Mouse (Mus musculus) stomach, embryonic 14.5 days (tissue): ENCODE data around the gene Ccdc60. TPM values are rescaled to one million over a fixed set of nuclear protein-coding genes. Genes with fewer than 3 reads are reported as not detected.
"Not testable (repeated sequence)": the region's sequence is repeated elsewhere in the genome, so short reads cannot be mapped to it uniquely, and the experiment has no call there.

Experiments used
- ATAC-seq: fragments of 200-750 bp; cut with Nextera tagmentation; 2 replicates; pipeline ENCODE4 v1.8.0; 2017; ENCODE audit warnings: low read depth, moderate TSS enrichment; ENCODE audit not compliant: insufficient number of reproducible peaks, insufficient read depth, low FRiP score
- H3K27ac ChIP-seq: fragments of 300-500 bp; sonication (generic); 2 replicates; pipeline ENCODE4 v1.5.1; 2014; ENCODE audit warnings: mild to moderate bottlenecking, low read length, moderate library complexity, mixed read lengths
- H3K27me3 ChIP-seq: fragments of 300-500 bp; sonication (generic); 2 replicates; pipeline ENCODE4 v1.6.1; 2014; ENCODE audit warnings: low read length, control low read depth, mixed read lengths; ENCODE audit not compliant: control insufficient read depth, insufficient read depth
- H3K36me3 ChIP-seq: fragments of 300-500 bp; sonication (generic); 2 replicates; pipeline ENCODE4 v1.6.1; 2014; ENCODE audit warnings: mild to moderate bottlenecking, control low read depth, low read length, moderate library complexity, mixed read lengths; ENCODE audit not compliant: control insufficient read depth, insufficient read depth
- H3K4me1 ChIP-seq: fragments of 300-500 bp; sonication (generic); 2 replicates; pipeline ENCODE4 v1.6.1; 2014; ENCODE audit warnings: low read length, control low read depth, mixed read lengths; ENCODE audit not compliant: control insufficient read depth, insufficient read depth
- H3K4me2 ChIP-seq: fragments of 300-500 bp; sonication (generic); replicated peaks from 2 replicates; pipeline ENCODE4 v1.6.1; 2014; ENCODE audit warnings: low read depth, low read length, control low read depth
- H3K4me3 ChIP-seq: fragments of 300-500 bp; sonication (generic); 2 replicates; pipeline ENCODE4 v1.5.1; 2014; ENCODE audit warnings: low read depth, low read length, control low read depth
- H3K9ac ChIP-seq: fragments of 300-500 bp; sonication (generic); replicated peaks from 2 replicates; pipeline ENCODE4 v1.6.1; 2014; ENCODE audit warnings: low read depth, mild to moderate bottlenecking, control low read depth, low read length, moderate library complexity, mixed read lengths
- H3K9me3 ChIP-seq: fragments of 300-500 bp; sonication (generic); 2 replicates; pipeline ENCODE4 v1.6.1; 2016; ENCODE audit warnings: low read depth, low read length, control low read depth; ENCODE audit not compliant: control insufficient read depth
- WGBS: fragments of 180-500 bp; shearing (Covaris S2); extraction: QIAGEN DNeasy Blood & Tissue Kit; methylation state at CpG from one replicate; pipeline ENCODE4 v1.1.7; 2014; 5-methylcytosine and 5-hydroxymethylcytosine counted together
- polyA plus RNA-seq: library from polyadenylated mRNA; unstranded; fragments of >200 nt; fragmentation: Nextera tagmentation; extraction: Ambion mirVana; gene quantifications from 2 replicates; pipeline ENCODE4 v1.2.1, GENCODE M21; 2014

Ccdc60 gene
- polyA plus RNA-seq, 1 experiment from 2014 or later, result 2.2 TPM

DNA sequence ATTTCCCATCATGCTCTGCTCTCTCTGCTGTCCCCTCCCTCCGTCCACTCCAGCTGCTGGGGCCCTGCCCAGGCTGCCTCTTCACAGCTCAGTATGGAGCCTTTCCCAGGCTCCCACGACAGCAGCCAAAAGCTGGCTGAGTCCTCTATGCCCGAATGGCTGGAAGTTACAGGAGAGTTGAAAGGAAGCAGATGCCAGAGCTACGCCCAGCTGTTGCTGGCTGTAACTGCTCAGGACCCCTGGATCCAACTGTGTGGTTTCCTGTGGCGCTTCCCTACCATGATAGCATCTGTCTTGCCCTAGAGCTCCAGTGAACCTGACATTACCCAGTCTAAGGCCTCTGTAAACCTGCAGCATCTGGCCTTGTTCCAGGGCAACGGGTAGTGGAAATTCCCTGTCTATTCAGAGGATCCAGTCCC is 20.6 kb upstream of the Ccdc60 start:
- Histone ChIP-seq H3K4me1 (peaks cover 7% of the 10 kb centered on the region; the same call in 1 of the 2 replicates), H3K27me3 (no peaks in the 10 kb centered on the region), H3K36me3 (no peaks in the 10 kb centered on the region), H3K4me2 (0 out of 2 replicates have a peak overlapping the region, but pooled peaks have one; percentile 13), H3K4me3 (no peak overlapping the region), H3K27ac (peak overlapping the region; percentile 80), H3K9ac (no peak overlapping the region), H3K9me3 (no peaks in the 10 kb centered on the region)
- 19% methylated on average over 6 of the region's 6 CpGs for WGBS
- ATAC-seq, result peak; percentile 84

DNA sequence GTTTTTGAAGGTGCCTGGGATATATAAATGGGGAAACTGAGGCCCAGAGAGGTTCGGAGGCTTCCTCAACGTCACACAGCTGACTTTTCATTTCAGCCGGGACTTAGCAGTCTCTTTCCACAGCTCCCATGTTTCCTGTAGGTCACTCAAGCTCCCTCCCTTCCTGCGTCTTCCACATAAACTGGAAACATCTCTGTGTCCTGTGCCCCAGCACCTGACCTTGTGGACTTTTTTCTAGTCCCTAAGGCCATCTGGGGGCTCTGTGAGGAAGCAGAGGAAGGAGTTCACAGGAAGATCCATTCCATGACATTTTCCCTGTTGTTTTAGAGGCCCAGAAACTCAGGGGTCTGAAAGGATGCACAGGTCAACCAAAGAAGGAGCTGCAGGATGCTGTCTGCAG is 16.8 kb upstream of the Ccdc60 start:
- Histone ChIP-seq H3K27ac (0 out of 2 replicates have a peak overlapping the region, but pooled peaks have one; percentile 10), H3K4me3 (no peak overlapping the region), H3K27me3 (no peaks in the 10 kb centered on the region), H3K36me3 (no peaks in the 10 kb centered on the region), H3K9me3 (no peaks in the 10 kb centered on the region), H3K9ac (no peak overlapping the region), H3K4me2 (no peak overlapping the region), H3K4me1 (peaks cover 7% of the 10 kb centered on the region; the same call in 1 of the 2 replicates)
- 81% methylated on average over 4 of the region's 4 CpGs for WGBS
- no peak for ATAC-seq

GRCm38 (mm10) chr5:116305146-116305545 is 16.4 kb upstream of the Ccdc60 start:
- H3K4me2 ChIP-seq, H3K4me3 ChIP-seq, H3K4me1 ChIP-seq, H3K9me3 ChIP-seq, H3K36me3 ChIP-seq, H3K27me3 ChIP-seq, ATAC-seq, H3K9ac ChIP-seq, H3K27ac ChIP-seq: not testable (repeated sequence)

DNA sequence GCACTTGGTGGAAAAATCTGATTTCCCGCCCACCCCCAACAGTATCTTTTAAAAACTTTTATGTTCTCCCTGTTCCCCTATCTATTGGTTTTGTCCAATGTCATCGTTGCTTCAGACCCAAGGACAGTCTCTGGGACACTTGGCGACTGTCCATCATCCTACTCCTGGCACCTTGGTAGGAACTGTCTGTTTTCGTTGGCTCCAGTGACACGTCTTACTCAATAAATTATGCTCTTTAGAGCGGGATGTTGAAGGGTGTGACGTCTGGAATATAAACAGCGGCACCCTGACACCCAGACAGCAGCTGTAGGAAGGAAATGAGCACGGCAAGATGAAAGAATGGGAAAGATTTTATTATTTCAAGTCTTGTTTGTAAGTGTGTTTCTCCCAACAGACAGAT is 12.2 kb upstream of the Ccdc60 start:
- Histone ChIP-seq H3K4me1 (no peaks in the 10 kb centered on the region), H3K36me3 (no peaks in the 10 kb centered on the region), H3K4me2 (no peak overlapping the region), H3K4me3 (no peak overlapping the region), H3K9ac (no peak overlapping the region), H3K27me3 (no peaks in the 10 kb centered on the region), H3K27ac (no peak overlapping the region), H3K9me3 (peaks cover under 1% of the 10 kb centered on the region; the same call in 1 of the 2 replicates)
- ATAC-seq, result no peak
- WGBS, result 45% methylated on average over 9 of the region's 9 CpGs

DNA sequence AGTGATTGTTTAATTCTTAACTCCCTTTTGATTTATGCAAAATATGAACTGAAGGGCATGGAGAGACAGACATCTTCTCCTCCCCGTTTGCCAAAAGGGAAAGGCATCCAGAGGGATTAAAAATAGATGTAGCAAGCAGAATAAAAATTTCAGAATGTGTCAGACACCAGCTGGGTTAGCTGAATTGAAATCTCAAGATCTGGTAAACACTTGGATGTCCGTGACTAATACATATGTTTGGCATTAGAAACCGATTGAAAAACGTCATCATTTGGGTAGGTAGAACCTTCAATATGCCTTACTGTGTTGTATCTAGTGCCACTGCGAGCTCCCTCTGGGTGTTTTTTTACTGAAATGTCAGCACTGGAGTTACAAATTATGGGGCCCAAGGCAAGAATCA is 4.7 kb upstream of the Ccdc60 start:
- Histone ChIP-seq H3K9me3 (peaks cover 3% of the 10 kb centered on the region; the same call in 1 of the 2 replicates), H3K27me3 (no peaks in the 10 kb centered on the region), H3K27ac (no peak overlapping the region), H3K9ac (no peak overlapping the region), H3K4me3 (no peak overlapping the region), H3K4me2 (no peak overlapping the region), H3K4me1 (peaks cover 10% of the 10 kb centered on the region; the same call in 1 of the 2 replicates), H3K36me3 (no peaks in the 10 kb centered on the region)
- no peak for ATAC-seq
- WGBS, result 61% methylated on average over 5 of the region's 5 CpGs

GRCm38 (mm10) chr5:116290584-116290983 is 1.8 kb upstream of the Ccdc60 start:
- H3K4me2 ChIP-seq, result no peak overlapping the region
- H3K4me1 ChIP-seq, result peaks cover 12% of the 10 kb centered on the region; the same call in 1 of the 2 replicates
- no peaks in the 10 kb centered on the region for H3K9me3 ChIP-seq
- no peak for ATAC-seq
- no peaks in the 10 kb centered on the region for H3K36me3 ChIP-seq
- H3K27me3 ChIP-seq, result no peaks in the 10 kb centered on the region
- 84% methylated on average over 5 of the region's 5 CpGs for WGBS
- H3K4me3 ChIP-seq, result no peak overlapping the region
- H3K9ac ChIP-seq, result no peak overlapping the region
- H3K27ac ChIP-seq, result no peak overlapping the region

- H3K27ac ChIP-seq, result no peak overlapping the region
- no peaks in the 10 kb centered on the region for H3K36me3 ChIP-seq
- 6% methylated on average over 9 of the region's 9 CpGs for WGBS
- peak; percentile 71; the same call in 1 of the 2 replicates for ATAC-seq
- peaks cover 13% of the 10 kb centered on the region; the same call in 1 of the 2 replicates for H3K4me1 ChIP-seq
- no peaks in the 10 kb centered on the region for H3K27me3 ChIP-seq
- no peak overlapping the region for H3K9ac ChIP-seq
- no peaks in the 10 kb centered on the region for H3K9me3 ChIP-seq
- H3K4me2 ChIP-seq, result peak overlapping the region; percentile 37
- H3K4me3 ChIP-seq, result no peak overlapping the region
These were observed 1.1 kb upstream of the Ccdc60 start for GRCm38 (mm10) chr5:116289897-116290296.

DNA sequence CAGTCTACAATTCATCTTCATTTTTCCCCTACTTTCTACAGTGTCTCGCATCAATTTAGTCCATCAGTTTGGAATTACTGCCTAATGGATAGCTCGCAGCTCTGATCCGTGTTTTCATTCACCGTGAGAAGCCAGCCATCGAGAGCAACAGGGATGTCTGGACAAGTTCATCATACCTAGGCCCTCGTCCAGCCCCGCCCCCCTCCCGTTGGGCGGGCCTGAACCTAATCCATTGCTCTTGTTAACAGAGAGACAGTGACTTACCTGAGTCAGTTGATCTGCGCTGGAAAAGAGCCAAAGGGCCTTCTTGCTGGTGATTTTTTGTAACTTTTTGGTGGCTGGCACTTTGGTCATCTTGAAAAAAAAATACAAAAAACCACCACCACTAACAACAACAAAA is 602 bp downstream of the Ccdc60 start:
- no peaks in the 10 kb centered on the region for H3K27me3 ChIP-seq
- WGBS, result 35% methylated on average over 10 of the region's 10 CpGs
- H3K36me3 ChIP-seq, result no peaks in the 10 kb centered on the region
- peaks cover 13% of the 10 kb centered on the region; the same call in 1 of the 2 replicates for H3K4me1 ChIP-seq
- no peak overlapping the region for H3K4me2 ChIP-seq
- H3K27ac ChIP-seq, result peak overlapping the region; percentile 58; the same call in 1 of the 2 replicates
- no peaks in the 10 kb centered on the region for H3K9me3 ChIP-seq
- H3K9ac ChIP-seq, result no peak overlapping the region
- no peak overlapping the region for H3K4me3 ChIP-seq
- no peak for ATAC-seq
